Mouse (Mus musculus) thymus, adult 2 months (tissue): Measurements from ENCODE around the gene Piezo1. TPM values are rescaled to one million over a fixed set of nuclear protein-coding genes. Genes with fewer than 3 reads are reported as not detected.

ENCODE experiments used
- DNase-seq: peaks from one replicate; pipeline ENCODE4 v3.0.0; 2021
- H3K27ac ChIP-seq: fragments of 200-500 bp; 2 replicates; pipeline ENCODE4 v1.5.1; 2012; ENCODE audit warnings: low read length, control low read depth; ENCODE audit not compliant: control insufficient read depth, insufficient read depth
- H3K27me3 ChIP-seq: fragments of 200-500 bp; 2 replicates; pipeline ENCODE4 v1.6.1; 2012; ENCODE audit warnings: mild to moderate bottlenecking, low read length, moderate library complexity, mixed read lengths; ENCODE audit not compliant: control insufficient read depth, insufficient read depth
- H3K36me3 ChIP-seq: fragments of 200-500 bp; 2 replicates; pipeline ENCODE4 v1.6.1; 2012; ENCODE audit warnings: mild to moderate bottlenecking, low read length, moderate library complexity; ENCODE audit not compliant: control insufficient read depth, insufficient read depth
- H3K4me1 ChIP-seq: fragments of 200-500 bp; replicated peaks from 2 replicates; pipeline ENCODE4 v1.6.1; 2012; ENCODE audit warnings: low read length; ENCODE audit not compliant: control insufficient read depth, insufficient read depth
- H3K4me3 ChIP-seq: fragments of 200-500 bp; 2 replicates; pipeline ENCODE4 v1.5.1; 2012; ENCODE audit warnings: mild to moderate bottlenecking, low read length, control low read depth, moderate library complexity; ENCODE audit not compliant: control insufficient read depth, insufficient read depth
- CTCF ChIP-seq: fragments of 200-500 bp; IDR thresholded peaks from 2 replicates; pipeline ENCODE4 v1.5.1; 2012; ENCODE audit warnings: mild to moderate bottlenecking, control low read depth, low read length, moderate library complexity, borderline replicate concordance; ENCODE audit not compliant: control insufficient read depth, poor library complexity, insufficient read depth; ENCODE audit errors: extremely low read depth
- POLR2A ChIP-seq: fragments of 200-500 bp; IDR thresholded peaks from 2 replicates; pipeline ENCODE4 v1.6.1; 2012; ENCODE audit warnings: mild to moderate bottlenecking, low read length, control low read depth, moderate library complexity; ENCODE audit not compliant: control insufficient read depth, poor library complexity, insufficient read depth; ENCODE audit errors: extremely low read depth
- WGBS: fragments of 180-500 bp; shearing (Covaris S2); methylation state at CpG from one replicate; pipeline ENCODE4 v1.1.7; 2018; 5-methylcytosine and 5-hydroxymethylcytosine counted together
- polyA plus RNA-seq: library from polyadenylated mRNA; depleted of rRNA; stranded (reverse); fragments of >200 nt; gene quantifications from 2 replicates; pipeline ENCODE4 v1.2.3, GENCODE M21; 2012

Gene Piezo1
- polyA plus RNA-seq, 1 experiment, result 93.6 TPM

GRCm38 (mm10) chr8:122586171-122586570 lies 35.0 kb upstream of the Piezo1 start:
- no peak for DNase-seq
- 96% methylated on average over 7 of the region's 7 CpGs for WGBS

GRCm38 (mm10) chr8:122585411-122585891 lies 34.3 kb upstream of the Piezo1 start:
- no peak overlapping the region for H3K4me3 ChIP-seq
- TF ChIP-seq CTCF (no peak), POLR2A (no peak)
- WGBS, result 87% methylated on average over 14 of the region's 14 CpGs
- H3K27me3 ChIP-seq, result no peaks in the 10 kb centered on the region
- no peak overlapping the region for H3K27ac ChIP-seq
- no peaks in the 10 kb centered on the region for H3K36me3 ChIP-seq
- H3K4me1 ChIP-seq, result no peaks in the 10 kb centered on the region
- no peak for DNase-seq

More at GRCm38 (mm10) chr8:122586171-122586570, 35.0 kb upstream of the Piezo1 start:
- H3K27me3 ChIP-seq, result no peaks in the 10 kb centered on the region
- no peaks in the 10 kb centered on the region for H3K4me1 ChIP-seq
- no peak overlapping the region for H3K27ac ChIP-seq
- H3K4me3 ChIP-seq, result no peak overlapping the region
- H3K36me3 ChIP-seq, result no peaks in the 10 kb centered on the region
- TF ChIP-seq POLR2A, result no peak
- TF ChIP-seq CTCF, result no peak

GRCm38 (mm10) chr8:122584981-122585380 lies 33.9 kb upstream of the Piezo1 start:
- Histone ChIP-seq H3K4me1 (no peaks in the 10 kb centered on the region), H3K36me3 (no peaks in the 10 kb centered on the region), H3K27me3 (no peaks in the 10 kb centered on the region), H3K27ac (no peak overlapping the region), H3K4me3 (no peak overlapping the region)
- 96% methylated on average over 9 of the region's 9 CpGs for WGBS
- TF ChIP-seq CTCF, result no peak
- TF ChIP-seq POLR2A, result no peak
- no peak for DNase-seq

- H3K27me3 ChIP-seq, result no peaks in the 10 kb centered on the region
- WGBS, result 92% methylated on average over 14 of the region's 15 CpGs
- no peaks in the 10 kb centered on the region for H3K36me3 ChIP-seq
- H3K4me3 ChIP-seq, result no peak overlapping the region
- DNase-seq, result no peak
- TF ChIP-seq CTCF (no peak), POLR2A (no peak)
- H3K4me1 ChIP-seq, result peaks cover 6% of the 10 kb centered on the region
- H3K27ac ChIP-seq, result no peak overlapping the region
Observed at GRCm38 (mm10) chr8:122580926-122581325, 29.8 kb upstream of the Piezo1 start.

- no peak for DNase-seq
- Histone ChIP-seq H3K36me3 (no peaks in the 10 kb centered on the region), H3K4me3 (no peak overlapping the region), H3K27ac (no peak overlapping the region), H3K4me1 (peaks cover 21% of the 10 kb centered on the region), H3K27me3 (no peaks in the 10 kb centered on the region)
- TF ChIP-seq POLR2A, result no peak
- TF ChIP-seq CTCF, result no peak
- 91% methylated on average over 7 of the region's 7 CpGs for WGBS
Observed at GRCm38 (mm10) chr8:122579196-122579595, 28.1 kb upstream of the Piezo1 start.

GRCm38 (mm10) chr8:122577116-122577515 lies 26.0 kb upstream of the Piezo1 start:
- 77% methylated on average over 10 of the region's 10 CpGs for WGBS
- Histone ChIP-seq H3K4me3 (no peak overlapping the region), H3K27ac (no peak overlapping the region), H3K27me3 (no peaks in the 10 kb centered on the region), H3K4me1 (peaks cover 21% of the 10 kb centered on the region), H3K36me3 (peaks cover 5% of the 10 kb centered on the region)
- no peak for DNase-seq
- TF ChIP-seq CTCF, result no peak
- TF ChIP-seq POLR2A, result no peak

- peaks cover 21% of the 10 kb centered on the region for H3K4me1 ChIP-seq
- peak; percentile 97 for DNase-seq
- H3K4me3 ChIP-seq, result peak within 1 kb of the TSS; percentile 69
- WGBS, result 1% methylated on average over 39 of the region's 39 CpGs
- no peak within 1 kb of the TSS for H3K27ac ChIP-seq
- no peak for TF ChIP-seq CTCF
- no peak for TF ChIP-seq POLR2A
- peaks cover 10% of the 10 kb centered on the region for H3K36me3 ChIP-seq
- H3K27me3 ChIP-seq, result no peaks in the 10 kb centered on the region
Observed at GRCm38 (mm10) chr8:122576648-122577022, 25.5 kb upstream of the Piezo1 start, which contains the start of gene Aprt. TSS of gene Aprt (minus strand) at chr8:122576909.
